In genomic region chr4:133184898-133185665, GRCm38 (mm10) we compare ENCODE assay signal across 8 mouse cellular contexts. TPM values are rescaled to one million over a fixed set of nuclear protein-coding genes. Genes with fewer than 3 reads are reported as not detected.
DNase-seq lines count a peak whose midpoint lies in the region; ATAC-seq and TF ChIP-seq lines count a peak whose summit lies in the region.

No protein-coding gene starts in this region.

- H3K4me3 ChIP-seq in embryonic fibroblast, embryonic 13.5 days (ENCODE audit: insufficient read depth, low read length), result no peak overlapping the region
- no peak overlapping the region for H3K4me3 ChIP-seq in heart, postnatal 0 days (ENCODE audit: low read depth, low read length)
- H3K4me3 ChIP-seq in limb, embryonic 10.5 days, result peak overlapping the region; percentile 17; the same call in 1 of the 2 replicates
- H3K4me3 ChIP-seq in midbrain, postnatal 0 days (ENCODE audit: low read depth, low read length), result no peak overlapping the region

- no peaks in the 10 kb centered on the region for H3K27me3 ChIP-seq in heart, postnatal 0 days (ENCODE audit: control insufficient read depth, insufficient read depth, low read length)
- no peaks in the 10 kb centered on the region for H3K27me3 ChIP-seq in limb, embryonic 10.5 days (ENCODE audit: low read depth, poor library complexity, severe bottlenecking)
- H3K27me3 ChIP-seq in midbrain, postnatal 0 days (ENCODE audit: insufficient read depth, low read length), result no peaks in the 10 kb centered on the region

- peak; percentile 81 for ATAC-seq in heart, postnatal 0 days (ENCODE audit: insufficient read depth, low read depth)
- no peak for ATAC-seq in midbrain, postnatal 0 days (ENCODE audit: low FRiP score)

- TF ChIP-seq EP300 in heart, postnatal 0 days (IDR thresholded peaks at IDR 0.05; ENCODE audit: low read depth), result no peak

- WGBS in heart, postnatal 0 days, result 30% methylated on average over 15 of the region's 15 CpGs
- WGBS in limb, embryonic 10.5 days, result 32% methylated on average over 15 of the region's 15 CpGs
- WGBS in midbrain, postnatal 0 days, result 41% methylated on average over 15 of the region's 15 CpGs

- TF ChIP-seq POLR2A in embryonic fibroblast, embryonic 13.5 days (IDR thresholded peaks at IDR 0.05; ENCODE audit: low read depth, low read length), result no peak

- DNase-seq in urinary bladder, postnatal 25 days (ENCODE audit: low spot score), result peak; percentile 57
- no peak for DNase-seq in urinary bladder, adult 2 months (ENCODE audit: low spot score)
- DNase-seq in heart, postnatal 0 days (ENCODE audit: low spot score), result peak; percentile 82
- no peak for DNase-seq in limb, embryonic 10.5 days (ENCODE audit: low spot score)
- peak; percentile 53 for DNase-seq in midbrain, postnatal 0 days (ENCODE audit: low spot score)
- DNase-seq in spleen, adult 18-20 months, result no peak
- DNase-seq in retina, postnatal 1 day, result no peak

- TF ChIP-seq CTCF in embryonic fibroblast, embryonic 13.5 days (IDR thresholded peaks at IDR 0.05; ENCODE audit: borderline replicate concordance, insufficient read depth, low read length), result no peak
- TF ChIP-seq CTCF in heart, postnatal 0 days (IDR thresholded peaks at IDR 0.05; ENCODE audit: low read depth), result no peak
- no peak for TF ChIP-seq CTCF in midbrain, postnatal 0 days (IDR thresholded peaks at IDR 0.05)

- no peak overlapping the region for H3K4me2 ChIP-seq in heart, postnatal 0 days (ENCODE audit: low read depth, low read length)
- H3K4me2 ChIP-seq in midbrain, postnatal 0 days (ENCODE audit: low read depth, low read length, poor library complexity, severe bottlenecking), result no peak overlapping the region

- H3K9me3 ChIP-seq in heart, postnatal 0 days (replicated peaks; ENCODE audit: control insufficient read depth, low read length), result no peaks in the 10 kb centered on the region
- no peaks in the 10 kb centered on the region for H3K9me3 ChIP-seq in limb, embryonic 10.5 days (replicated peaks)
- H3K9me3 ChIP-seq in midbrain, postnatal 0 days (ENCODE audit: low read length), result no peaks in the 10 kb centered on the region

- H3K4me1 ChIP-seq in embryonic fibroblast, embryonic 13.5 days (ENCODE audit: control insufficient read depth, insufficient read depth, low read length), result peaks cover 25% of the 10 kb centered on the region
- H3K4me1 ChIP-seq in heart, postnatal 0 days (ENCODE audit: control insufficient read depth, insufficient read depth), result peaks cover 29% of the 10 kb centered on the region
- peaks cover 39% of the 10 kb centered on the region for H3K4me1 ChIP-seq in limb, embryonic 10.5 days
- H3K4me1 ChIP-seq in midbrain, postnatal 0 days (ENCODE audit: insufficient read depth, low read length), result no peaks in the 10 kb centered on the region; the same call in 1 of the 2 replicates

- H3K36me3 ChIP-seq in heart, postnatal 0 days (replicated peaks; ENCODE audit: control insufficient read depth, insufficient read depth, low read length), result peaks cover 53% of the 10 kb centered on the region
- peaks cover 77% of the 10 kb centered on the region for H3K36me3 ChIP-seq in limb, embryonic 10.5 days
- peaks cover 12% of the 10 kb centered on the region; the same call in 1 of the 2 replicates for H3K36me3 ChIP-seq in midbrain, postnatal 0 days (ENCODE audit: insufficient read depth, low read length)

- H3K27ac ChIP-seq in embryonic fibroblast, embryonic 13.5 days (ENCODE audit: insufficient read depth, low read length), result peak overlapping the region; percentile 87
- H3K27ac ChIP-seq in heart, postnatal 0 days (ENCODE audit: low read depth), result peak overlapping the region; percentile 83
- peak overlapping the region; percentile 81 for H3K27ac ChIP-seq in limb, embryonic 10.5 days
- H3K27ac ChIP-seq in midbrain, postnatal 0 days (ENCODE audit: low read depth, low read length), result no peak overlapping the region

- H3K9ac ChIP-seq in heart, postnatal 0 days (replicated peaks; ENCODE audit: low read depth, low read length), result no peak overlapping the region
- no peak overlapping the region for H3K9ac ChIP-seq in midbrain, postnatal 0 days (replicated peaks; ENCODE audit: low read length, poor library complexity, severe bottlenecking)

RNA-seq across cellular contexts. Expression of gene Cd164l2, which starts 26.8 kb away (rescaled TPM):
- 1.5 and 2.1 TPM in 2 replicates for polyA plus RNA-seq in urinary bladder, adult 2 months (2012; rRNA removed)
- not detected in 2 replicates for polyA plus RNA-seq in embryonic fibroblast, embryonic 13.5 days (2011; ENCODE audit: insufficient read length, low read depth, missing spikeins)
- total RNA-seq in heart, postnatal 0 days (2014; rRNA removed; ENCODE audit: low replicate concordance), result not detected in 2 replicates
- 0.23 and 0.33 TPM in 2 replicates for polyA plus RNA-seq in heart, postnatal 0 days (2015; fragmentation: Nextera tagmentation; extraction: Ambion mirVana)
- polyA plus RNA-seq in limb, embryonic 10.5 days (2016; fragmentation: Nextera tagmentation; extraction: Ambion mirVana), result 3.1 and 4.1 TPM in 2 replicates
- 3.9 and 5.9 TPM in 2 replicates for total RNA-seq in midbrain, postnatal 0 days (2014; rRNA removed)
- polyA plus RNA-seq in midbrain, postnatal 0 days (2015; fragmentation: Nextera tagmentation; extraction: Ambion mirVana), result 10.6 and 11.0 TPM in 2 replicates

RNA-seq across cellular contexts. Expression of gene Gpr3, which starts 27.3 kb away (rescaled TPM):
- polyA plus RNA-seq in urinary bladder, adult 2 months (2012; rRNA removed), result 0.15 and 0.36 TPM in 2 replicates
- 0.20 TPM in 1 of 2 replicates, not detected in the other for polyA plus RNA-seq in embryonic fibroblast, embryonic 13.5 days (2011; ENCODE audit: insufficient read length, low read depth, missing spikeins)
- not detected in 2 replicates for total RNA-seq in heart, postnatal 0 days (2014; rRNA removed; ENCODE audit: low replicate concordance)
- 0.15 and 0.21 TPM in 2 replicates for polyA plus RNA-seq in heart, postnatal 0 days (2015; fragmentation: Nextera tagmentation; extraction: Ambion mirVana)
- polyA plus RNA-seq in limb, embryonic 10.5 days (2016; fragmentation: Nextera tagmentation; extraction: Ambion mirVana), result 0.51 and 0.72 TPM in 2 replicates
- 3.2 and 10.8 TPM in 2 replicates for total RNA-seq in midbrain, postnatal 0 days (2014; rRNA removed)
- 3.9 and 4.5 TPM in 2 replicates for polyA plus RNA-seq in midbrain, postnatal 0 days (2015; fragmentation: Nextera tagmentation; extraction: Ambion mirVana)

RNA-seq across cellular contexts. Expression of gene Wasf2, which starts 54.8 kb away (rescaled TPM):
- polyA plus RNA-seq in urinary bladder, adult 2 months (2012; rRNA removed), result 44.4 and 59.3 TPM in 2 replicates
- 101 and 107 TPM in 2 replicates for polyA plus RNA-seq in embryonic fibroblast, embryonic 13.5 days (2011; ENCODE audit: insufficient read length, low read depth, missing spikeins)
- total RNA-seq in heart, postnatal 0 days (2014; rRNA removed; ENCODE audit: low replicate concordance), result 54.5 and 119 TPM in 2 replicates
- polyA plus RNA-seq in heart, postnatal 0 days (2015; fragmentation: Nextera tagmentation; extraction: Ambion mirVana), result 55.4 and 62.4 TPM in 2 replicates
- polyA plus RNA-seq in limb, embryonic 10.5 days (2016; fragmentation: Nextera tagmentation; extraction: Ambion mirVana), result 62.9 and 73.7 TPM in 2 replicates
- 18.3 and 19.6 TPM in 2 replicates for total RNA-seq in midbrain, postnatal 0 days (2014; rRNA removed)
- 19.1 and 26.0 TPM in 2 replicates for polyA plus RNA-seq in midbrain, postnatal 0 days (2015; fragmentation: Nextera tagmentation; extraction: Ambion mirVana)

RNA-seq across cellular contexts. Expression of gene Map3k6, which starts 55.5 kb away (rescaled TPM):
- 23.8 and 24.2 TPM in 2 replicates for polyA plus RNA-seq in urinary bladder, adult 2 months (2012; rRNA removed)
- polyA plus RNA-seq in embryonic fibroblast, embryonic 13.5 days (2011; ENCODE audit: insufficient read length, low read depth, missing spikeins), result 4.5 and 7.3 TPM in 2 replicates
- 13.8 and 14.8 TPM in 2 replicates for total RNA-seq in heart, postnatal 0 days (2014; rRNA removed; ENCODE audit: low replicate concordance)
- polyA plus RNA-seq in heart, postnatal 0 days (2015; fragmentation: Nextera tagmentation; extraction: Ambion mirVana), result 2.7 and 2.8 TPM in 2 replicates
- polyA plus RNA-seq in limb, embryonic 10.5 days (2016; fragmentation: Nextera tagmentation; extraction: Ambion mirVana), result 0.84 and 1.7 TPM in 2 replicates
- 7.6 and 8.3 TPM in 2 replicates for total RNA-seq in midbrain, postnatal 0 days (2014; rRNA removed)
- polyA plus RNA-seq in midbrain, postnatal 0 days (2015; fragmentation: Nextera tagmentation; extraction: Ambion mirVana), result 2.8 and 4.1 TPM in 2 replicates

Comparison
In these comparisons a context has a peak if more than half of its experiments do, and no peak if none do; other contexts are left out.
1. DNase-seq: peak in urinary bladder, postnatal 25 days (single experiment), heart, postnatal 0 days (single experiment) and midbrain, postnatal 0 days (single experiment); none in urinary bladder, adult 2 months (single experiment), limb, embryonic 10.5 days (single experiment), spleen, adult 18-20 months (0 of 2) and retina, postnatal 1 day (single experiment).